Mouse (Mus musculus): ENCODE measurements around the gene Eif3l.

Gene Eif3l

GRCm38 (mm10) chr15:79092284-79092683, 17.3 kb downstream of the Eif3l start:
- DNase-seq (ENCODE audit: extremely low read depth, insufficient read length, low spot score): no peak

GRCm38 (mm10) chr15:79093083-79093839, 18.3 kb downstream of the Eif3l start:
- no peak for DNase-seq (ENCODE audit: extremely low read depth, insufficient read length, low spot score)

- DNase-seq (ENCODE audit: extremely low read depth, insufficient read length, low spot score): no peak
These were observed 20.5 kb downstream of the Eif3l start for GRCm38 (mm10) chr15:79095483-79095882.

GRCm38 (mm10) chr15:79096556-79096955, 21.6 kb downstream of the Eif3l start:
- DNase-seq (ENCODE audit: extremely low read depth, insufficient read length, low spot score): no peak

- DNase-seq (ENCODE audit: extremely low read depth, insufficient read length, low spot score): no peak
These were observed 22.2 kb downstream of the Eif3l start for GRCm38 (mm10) chr15:79097135-79097534.

GRCm38 (mm10) chr15:79097611-79098025, 22.6 kb downstream of the Eif3l start:
- DNase-seq (ENCODE audit: extremely low read depth, insufficient read length, low spot score): peak; percentile 53

- no peak for DNase-seq (ENCODE audit: extremely low read depth, insufficient read length, low spot score)
These were observed 23.2 kb downstream of the Eif3l start for GRCm38 (mm10) chr15:79098220-79098619.

GRCm38 (mm10) chr15:79098868-79099267, 23.9 kb downstream of the Eif3l start:
- DNase-seq (ENCODE audit: extremely low read depth, insufficient read length, low spot score): no peak

- no peak for DNase-seq (ENCODE audit: extremely low read depth, insufficient read length, low spot score)
These were observed 24.5 kb downstream of the Eif3l start for GRCm38 (mm10) chr15:79099456-79099855.

GRCm38 (mm10) chr15:79100391-79100790, 25.4 kb downstream of the Eif3l start:
- DNase-seq (ENCODE audit: extremely low read depth, insufficient read length, low spot score): no peak

GRCm38 (mm10) chr15:79101531-79101930, 26.6 kb downstream of the Eif3l start:
- no peak for DNase-seq (ENCODE audit: extremely low read depth, insufficient read length, low spot score)

GRCm38 (mm10) chr15:79103264-79103663, 28.3 kb downstream of the Eif3l start:
- no peak for DNase-seq (ENCODE audit: extremely low read depth, insufficient read length, low spot score)

- no peak for DNase-seq (ENCODE audit: extremely low read depth, insufficient read length, low spot score)
These were observed 30.8 kb downstream of the Eif3l start for GRCm38 (mm10) chr15:79105804-79106203.

- no peak for DNase-seq (ENCODE audit: extremely low read depth, insufficient read length, low spot score)
These were observed 33.0 kb downstream of the Eif3l start for GRCm38 (mm10) chr15:79107966-79108365.

- DNase-seq (ENCODE audit: extremely low read depth, insufficient read length, low spot score): peak; percentile 86
These were observed 33.7 kb downstream of the Eif3l start, which contains the start of gene Micall1 for GRCm38 (mm10) chr15:79108421-79109320. Gene Micall1, plus strand, starts transcription at chr15:79108898.

GRCm38 (mm10) chr15:79109321-79109934, 34.4 kb downstream of the Eif3l start:
- DNase-seq (ENCODE audit: extremely low read depth, insufficient read length, low spot score): no peak

GRCm38 (mm10) chr15:79110031-79110430, 35.1 kb downstream of the Eif3l start:
- no peak for DNase-seq (ENCODE audit: extremely low read depth, insufficient read length, low spot score)

- DNase-seq (ENCODE audit: extremely low read depth, insufficient read length, low spot score): no peak
These were observed 35.5 kb downstream of the Eif3l start for GRCm38 (mm10) chr15:79110528-79110927.

- DNase-seq (ENCODE audit: extremely low read depth, insufficient read length, low spot score): no peak
These were observed 36.8 kb downstream of the Eif3l start for GRCm38 (mm10) chr15:79111774-79112173.

- DNase-seq (ENCODE audit: extremely low read depth, insufficient read length, low spot score): no peak
These were observed 40.3 kb downstream of the Eif3l start for GRCm38 (mm10) chr15:79115276-79115675.

GRCm38 (mm10) chr15:79119491-79119890, 44.5 kb downstream of the Eif3l start:
- no peak for DNase-seq (ENCODE audit: extremely low read depth, insufficient read length, low spot score)

All from 3134 (cell line).